Mouse (Mus musculus): ENCODE data around the gene Kcnk3. TPM values are rescaled to one million over a fixed set of nuclear protein-coding genes. Genes with fewer than 3 reads are reported as not detected.

The Kcnk3 gene
- 0.10 TPM in 1 of 3 replicates, not detected in the others for total RNA-seq (2017)

- no peak for ATAC-seq (replicated peaks; ENCODE audit: insufficient number of reproducible peaks, low FRiP score, low TSS enrichment, poor library complexity, severe bottlenecking)
These were observed at the start of gene Kcnk3 for GRCm38 (mm10) chr5:30587681-30588300. Gene Kcnk3, plus strand, starts transcription at chr5:30588170.

- ATAC-seq (replicated peaks; ENCODE audit: insufficient number of reproducible peaks, low FRiP score, low TSS enrichment, poor library complexity, severe bottlenecking), result no peak
These were observed 42.3 kb upstream of the Kcnk3 start, which contains the start of gene Cib4 for GRCm38 (mm10) chr5:30545698-30546097. Gene Cib4, minus strand, starts transcription at chr5:30545836.

GRCm38 (mm10) chr5:30548681-30549080 lies 39.3 kb upstream of the Kcnk3 start:
- ATAC-seq (replicated peaks; ENCODE audit: insufficient number of reproducible peaks, low FRiP score, low TSS enrichment, poor library complexity, severe bottlenecking), result no peak

- no peak for ATAC-seq (replicated peaks; ENCODE audit: insufficient number of reproducible peaks, low FRiP score, low TSS enrichment, poor library complexity, severe bottlenecking)
These were observed 37.5 kb upstream of the Kcnk3 start for GRCm38 (mm10) chr5:30550334-30551021.

DNA sequence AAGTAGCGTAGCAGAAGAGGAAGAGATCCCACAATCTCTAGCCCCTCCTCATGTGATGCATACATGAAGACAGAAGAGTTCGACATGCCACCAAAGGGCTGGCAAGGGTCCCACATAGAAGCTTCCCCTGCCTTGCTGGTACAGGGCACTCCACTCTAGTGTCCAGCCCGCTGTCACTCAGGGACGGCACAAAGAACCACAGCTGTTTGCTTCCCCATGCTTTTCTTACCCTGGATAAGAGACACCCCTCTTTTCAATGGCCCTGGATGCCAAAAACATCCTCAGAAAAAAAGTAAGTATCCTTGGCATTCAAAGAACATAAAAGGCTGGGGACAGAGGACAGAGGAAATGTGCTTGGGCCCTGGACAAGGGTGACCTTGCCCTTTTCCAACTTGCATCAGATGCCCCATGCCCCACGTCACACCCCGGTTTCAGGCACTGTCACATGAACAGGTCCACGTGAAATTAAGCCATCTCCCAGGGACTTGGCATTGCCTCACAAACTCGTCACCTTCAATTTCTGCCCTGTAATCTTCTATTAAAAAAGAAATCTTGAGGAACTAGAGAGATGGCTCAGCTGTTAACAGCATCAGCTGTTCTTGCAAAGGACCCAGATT lies 36.8 kb upstream of the Kcnk3 start:
- no peak for ATAC-seq (replicated peaks; ENCODE audit: insufficient number of reproducible peaks, low FRiP score, low TSS enrichment, poor library complexity, severe bottlenecking)

GRCm38 (mm10) chr5:30552006-30552405 lies 36.0 kb upstream of the Kcnk3 start:
- no peak for ATAC-seq (replicated peaks; ENCODE audit: insufficient number of reproducible peaks, low FRiP score, low TSS enrichment, poor library complexity, severe bottlenecking)

GRCm38 (mm10) chr5:30553936-30554335 lies 34.0 kb upstream of the Kcnk3 start:
- ATAC-seq (replicated peaks; ENCODE audit: insufficient number of reproducible peaks, low FRiP score, low TSS enrichment, poor library complexity, severe bottlenecking), result no peak

GRCm38 (mm10) chr5:30554981-30555380 lies 33.0 kb upstream of the Kcnk3 start:
- no peak for ATAC-seq (replicated peaks; ENCODE audit: insufficient number of reproducible peaks, low FRiP score, low TSS enrichment, poor library complexity, severe bottlenecking)

- no peak for ATAC-seq (replicated peaks; ENCODE audit: insufficient number of reproducible peaks, low FRiP score, low TSS enrichment, poor library complexity, severe bottlenecking)
These were observed 31.7 kb upstream of the Kcnk3 start for GRCm38 (mm10) chr5:30556284-30556683.

GRCm38 (mm10) chr5:30559421-30559820 lies 28.5 kb upstream of the Kcnk3 start:
- ATAC-seq (replicated peaks; ENCODE audit: insufficient number of reproducible peaks, low FRiP score, low TSS enrichment, poor library complexity, severe bottlenecking), result no peak

GRCm38 (mm10) chr5:30559986-30560493 lies 27.9 kb upstream of the Kcnk3 start:
- no peak for ATAC-seq (replicated peaks; ENCODE audit: insufficient number of reproducible peaks, low FRiP score, low TSS enrichment, poor library complexity, severe bottlenecking)

GRCm38 (mm10) chr5:30568479-30568878 lies 19.5 kb upstream of the Kcnk3 start:
- ATAC-seq (replicated peaks; ENCODE audit: insufficient number of reproducible peaks, low FRiP score, low TSS enrichment, poor library complexity, severe bottlenecking), result no peak

- ATAC-seq (replicated peaks; ENCODE audit: insufficient number of reproducible peaks, low FRiP score, low TSS enrichment, poor library complexity, severe bottlenecking), result no peak
These were observed 16.1 kb upstream of the Kcnk3 start for GRCm38 (mm10) chr5:30571820-30572219.

DNA sequence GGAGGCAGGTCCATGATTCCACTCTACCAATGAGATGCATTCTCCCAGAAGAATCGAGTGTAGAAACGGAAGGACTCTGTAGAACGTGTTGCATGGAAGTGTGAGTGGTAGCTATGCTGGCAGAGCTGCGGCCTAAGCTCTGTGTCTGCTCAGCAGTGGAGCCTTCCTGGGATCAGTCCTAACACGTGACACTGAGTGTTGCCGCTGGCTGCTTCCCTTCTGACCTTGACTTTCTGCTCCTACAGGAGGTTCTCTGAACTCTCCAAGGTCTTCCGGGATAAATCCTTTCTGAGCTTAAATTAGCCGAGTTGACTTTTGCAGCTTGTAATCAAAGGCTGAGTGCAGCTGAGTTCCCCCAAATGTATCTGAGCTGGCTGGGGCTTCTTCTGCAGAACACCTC lies 13.6 kb upstream of the Kcnk3 start:
- no peak for ATAC-seq (replicated peaks; ENCODE audit: insufficient number of reproducible peaks, low FRiP score, low TSS enrichment, poor library complexity, severe bottlenecking)

DNA sequence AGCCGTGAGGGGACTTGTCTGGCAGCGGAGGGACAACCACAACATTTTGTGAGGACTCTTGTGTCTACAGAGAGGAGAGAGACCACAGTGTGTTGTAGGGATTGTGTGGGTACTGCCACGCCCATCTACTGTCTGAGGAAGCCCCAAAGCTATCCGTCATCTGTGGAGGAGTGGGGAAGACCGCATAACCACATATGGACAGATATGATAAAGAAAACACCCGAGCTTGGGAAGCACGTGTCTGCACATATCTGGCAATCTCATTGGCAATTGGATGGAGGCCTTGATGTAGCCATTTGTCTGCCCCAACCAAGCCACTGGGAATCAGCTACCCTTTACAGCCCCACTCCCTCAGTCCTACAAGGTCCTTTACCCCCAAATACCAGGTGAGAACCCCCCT lies 11.7 kb upstream of the Kcnk3 start:
- no peak for ATAC-seq (replicated peaks; ENCODE audit: insufficient number of reproducible peaks, low FRiP score, low TSS enrichment, poor library complexity, severe bottlenecking)

GRCm38 (mm10) chr5:30577251-30577650 lies 10.7 kb upstream of the Kcnk3 start:
- no peak for ATAC-seq (replicated peaks; ENCODE audit: insufficient number of reproducible peaks, low FRiP score, low TSS enrichment, poor library complexity, severe bottlenecking)

DNA sequence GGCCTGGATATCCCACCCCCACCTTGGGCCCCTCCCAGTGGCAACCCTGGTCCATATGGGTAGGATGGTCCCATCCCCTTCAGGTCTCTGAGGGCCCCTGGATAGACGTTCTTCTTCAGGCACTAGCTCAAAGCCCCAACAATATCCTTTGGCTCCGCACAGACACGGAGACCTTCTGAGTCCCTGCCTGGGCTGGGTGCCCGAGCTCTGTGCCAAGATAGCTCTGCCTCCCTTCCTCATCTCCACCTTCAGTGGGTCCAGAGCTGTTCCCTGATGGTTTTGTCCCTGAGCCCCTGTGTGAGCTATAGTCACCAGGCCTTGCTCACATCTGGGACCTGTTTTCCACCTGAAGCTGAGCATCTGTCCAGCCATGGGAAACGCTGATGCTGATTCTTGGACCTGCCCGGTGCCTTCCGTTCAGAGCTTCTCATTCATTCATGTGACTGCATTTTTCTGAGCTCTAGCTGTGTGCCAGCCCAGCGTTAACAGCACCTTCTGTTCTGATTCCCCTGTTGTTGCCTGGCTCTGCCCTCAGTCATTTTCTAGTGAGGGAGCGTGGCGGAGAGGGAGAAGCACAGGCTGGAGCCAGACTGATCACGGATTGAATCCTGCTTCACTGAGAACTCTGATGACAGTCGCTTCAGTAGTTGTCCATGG lies 10.2 kb upstream of the Kcnk3 start:
- ATAC-seq (replicated peaks; ENCODE audit: insufficient number of reproducible peaks, low FRiP score, low TSS enrichment, poor library complexity, severe bottlenecking), result no peak

- no peak for ATAC-seq (replicated peaks; ENCODE audit: insufficient number of reproducible peaks, low FRiP score, low TSS enrichment, poor library complexity, severe bottlenecking)
These were observed 9.4 kb upstream of the Kcnk3 start for GRCm38 (mm10) chr5:30578445-30579080.

GRCm38 (mm10) chr5:30580725-30581124 lies 7.2 kb upstream of the Kcnk3 start:
- no peak for ATAC-seq (replicated peaks; ENCODE audit: insufficient number of reproducible peaks, low FRiP score, low TSS enrichment, poor library complexity, severe bottlenecking)

Data from monocyte, adult 5-6 weeks (primary cell).